Mouse (Mus musculus): Measurements from ENCODE around the gene Ctsa. TPM values are rescaled to one million over a fixed set of nuclear protein-coding genes. Genes with fewer than 3 reads are reported as not detected.
A peak's percentile ranks its signal among the peaks of the same experiment; 100 is the strongest.
"Not testable (repeated sequence)": the region's sequence is repeated elsewhere in the genome, so short reads cannot be mapped to it uniquely, and the experiment has no call there.

Ctsa gene
- polyA plus RNA-seq, 1 experiment from 2014 or later, result 109 TPM

DNA sequence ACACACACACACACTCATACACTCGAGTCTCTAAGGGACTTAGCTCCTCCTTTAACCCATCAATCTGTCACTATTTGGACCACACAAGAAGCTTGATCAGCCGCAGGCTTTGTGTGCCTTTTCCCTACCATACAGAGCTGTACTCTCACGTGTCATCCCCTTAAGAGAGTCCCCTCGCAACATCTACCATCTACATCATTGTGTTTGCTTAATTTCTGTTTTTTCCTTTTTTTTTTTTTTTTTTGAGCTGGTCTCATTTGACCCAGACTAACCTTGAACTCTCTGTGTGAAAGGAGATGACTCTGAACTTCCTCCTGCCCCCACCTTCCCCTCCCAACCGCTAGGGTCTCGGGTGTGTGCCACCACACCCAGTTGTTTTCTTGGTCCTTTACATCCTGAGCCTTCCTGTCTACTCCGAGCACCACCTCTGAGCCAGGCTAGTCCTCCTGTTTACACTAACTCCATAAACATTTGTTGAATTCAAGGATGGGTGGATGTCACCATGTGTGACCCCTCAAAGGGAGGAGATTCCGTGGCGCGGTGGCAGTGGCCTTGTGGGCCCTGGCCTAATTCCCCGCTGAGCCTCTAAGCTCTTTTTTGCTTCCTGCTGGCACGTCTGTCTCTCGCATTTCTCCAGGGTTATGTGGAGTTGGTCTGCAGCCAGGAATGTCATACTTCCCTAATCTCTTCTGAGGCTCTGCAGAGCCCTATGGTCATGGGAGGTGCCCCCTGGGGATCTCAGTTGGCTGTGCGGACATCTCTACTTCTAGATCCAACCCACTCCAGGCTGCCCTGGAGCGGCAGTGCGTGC lies 34.3 kb downstream of the Ctsa start:
- 46% methylated on average over 16 of the region's 16 CpGs for WGBS (ENCODE audit: insufficient replicate concordance)
- Histone ChIP-seq H3K4me3 (ENCODE audit: low read depth, low read length) (no peak overlapping the region), H3K27ac (ENCODE audit: low read depth) (0 out of 2 replicates have a peak overlapping the region, but pooled peaks have one; percentile 48), H3K36me3 (replicated peaks; ENCODE audit: insufficient read depth, low read length) (no peaks in the 10 kb centered on the region), H3K4me2 (ENCODE audit: low read depth, low read length) (no peak overlapping the region), H3K4me1 (ENCODE audit: insufficient read depth) (peaks cover 12% of the 10 kb centered on the region), H3K9me3 (ENCODE audit: low read length) (no peaks in the 10 kb centered on the region; the same call in 1 of the 2 replicates), H3K9ac (replicated peaks) (no peak overlapping the region), H3K27me3 (ENCODE audit: insufficient read depth, low read length) (no peaks in the 10 kb centered on the region)
- TF ChIP-seq EP300 (IDR thresholded peaks at IDR 0.05; ENCODE audit: low read depth), result no peak
- TF ChIP-seq CTCF (IDR thresholded peaks at IDR 0.05; ENCODE audit: low read depth), result no peak
- DNase-seq, result no peak
- peak; percentile 46 for ATAC-seq

- no peak overlapping the region for H3K4me3 ChIP-seq (ENCODE audit: low read depth, low read length)
- TF ChIP-seq EP300 (IDR thresholded peaks at IDR 0.05; ENCODE audit: low read depth) (no peak), CTCF (IDR thresholded peaks at IDR 0.05; ENCODE audit: low read depth) (peak; percentile 69)
- DNase-seq (no peak), ATAC-seq (no peak)
- no peaks in the 10 kb centered on the region for H3K36me3 ChIP-seq (replicated peaks; ENCODE audit: insufficient read depth, low read length)
- peaks cover 8% of the 10 kb centered on the region; the same call in 1 of the 2 replicates for H3K4me1 ChIP-seq (ENCODE audit: insufficient read depth)
- no peak overlapping the region for H3K9ac ChIP-seq (replicated peaks)
- WGBS (ENCODE audit: insufficient replicate concordance), result 96% methylated on average over 7 of the region's 7 CpGs
- H3K27me3 ChIP-seq (ENCODE audit: insufficient read depth, low read length), result no peaks in the 10 kb centered on the region
- no peaks in the 10 kb centered on the region; the same call in 1 of the 2 replicates for H3K9me3 ChIP-seq (ENCODE audit: low read length)
- 0 out of 2 replicates have a peak overlapping the region, but pooled peaks have one; percentile 48 for H3K27ac ChIP-seq (ENCODE audit: low read depth)
- no peak overlapping the region for H3K4me2 ChIP-seq (ENCODE audit: low read depth, low read length)
Measured at GRCm38 (mm10) chr2:164867566-164867965, 34.9 kb downstream of the Ctsa start.

DNA sequence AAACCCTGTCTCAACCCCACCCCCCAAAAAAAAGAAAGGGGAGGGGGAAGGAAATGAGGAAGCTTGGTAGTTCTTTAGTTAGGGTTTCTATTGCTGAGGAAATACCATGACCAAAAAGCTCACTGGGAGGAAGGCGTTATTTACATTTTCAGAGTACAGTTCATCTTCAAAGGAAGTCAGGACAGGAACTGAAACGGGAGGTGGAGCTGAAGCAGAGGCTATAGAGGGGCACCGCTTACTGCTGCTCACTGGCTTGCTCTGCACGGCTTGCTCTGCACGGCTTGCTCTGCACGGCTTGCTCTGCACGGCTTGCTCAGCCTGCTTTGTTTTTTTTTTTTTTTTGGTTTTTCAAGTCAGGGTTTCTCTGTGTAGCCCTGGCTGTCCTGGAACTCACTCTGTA lies 35.8 kb downstream of the Ctsa start:
- DNase-seq, result no peak
- 30% methylated on average over 7 of the region's 7 CpGs for WGBS (ENCODE audit: insufficient replicate concordance)
- H3K27ac ChIP-seq (ENCODE audit: low read depth), result 0 out of 2 replicates have a peak overlapping the region, but pooled peaks have one; percentile 34

GRCm38 (mm10) chr2:164871602-164872303 lies 39.1 kb downstream of the Ctsa start:
- peaks cover 5% of the 10 kb centered on the region; the same call in 1 of the 2 replicates for H3K4me1 ChIP-seq (ENCODE audit: insufficient read depth)
- no peak overlapping the region for H3K4me3 ChIP-seq (ENCODE audit: low read depth, low read length)
- H3K4me2 ChIP-seq (ENCODE audit: low read depth, low read length), result no peak overlapping the region
- H3K27me3 ChIP-seq (ENCODE audit: insufficient read depth, low read length), result no peaks in the 10 kb centered on the region
- no peaks in the 10 kb centered on the region for H3K36me3 ChIP-seq (replicated peaks; ENCODE audit: insufficient read depth, low read length)
- no peak for TF ChIP-seq EP300 (IDR thresholded peaks at IDR 0.05; ENCODE audit: low read depth)
- 0 out of 2 replicates have a peak, but pooled peaks have one; percentile 22 for TF ChIP-seq CTCF (IDR thresholded peaks at IDR 0.05; ENCODE audit: low read depth)
- 59% methylated on average over 6 of the region's 6 CpGs for WGBS (ENCODE audit: insufficient replicate concordance)
- DNase-seq, result no peak
- no peak for ATAC-seq
- no peak overlapping the region for H3K27ac ChIP-seq (ENCODE audit: low read depth)
- no peaks in the 10 kb centered on the region; the same call in 1 of the 2 replicates for H3K9me3 ChIP-seq (ENCODE audit: low read length)
- H3K9ac ChIP-seq (replicated peaks), result no peak overlapping the region

More for the DNA sequence above, 35.8 kb downstream of the Ctsa start:
- no peak for TF ChIP-seq EP300 (IDR thresholded peaks at IDR 0.05; ENCODE audit: low read depth)
- no peak for TF ChIP-seq CTCF (IDR thresholded peaks at IDR 0.05; ENCODE audit: low read depth)
- no peaks in the 10 kb centered on the region; the same call in 1 of the 2 replicates for H3K9me3 ChIP-seq (ENCODE audit: low read length)
- no peak overlapping the region for H3K9ac ChIP-seq (replicated peaks)
- no peak overlapping the region for H3K4me3 ChIP-seq (ENCODE audit: low read depth, low read length)
- H3K27me3 ChIP-seq (ENCODE audit: insufficient read depth, low read length), result no peaks in the 10 kb centered on the region
- no peaks in the 10 kb centered on the region for H3K36me3 ChIP-seq (replicated peaks; ENCODE audit: insufficient read depth, low read length)
- peaks cover 5% of the 10 kb centered on the region; the same call in 1 of the 2 replicates for H3K4me1 ChIP-seq (ENCODE audit: insufficient read depth)
- ATAC-seq, result peak; percentile 65
- no peak overlapping the region for H3K4me2 ChIP-seq (ENCODE audit: low read depth, low read length)

DNA sequence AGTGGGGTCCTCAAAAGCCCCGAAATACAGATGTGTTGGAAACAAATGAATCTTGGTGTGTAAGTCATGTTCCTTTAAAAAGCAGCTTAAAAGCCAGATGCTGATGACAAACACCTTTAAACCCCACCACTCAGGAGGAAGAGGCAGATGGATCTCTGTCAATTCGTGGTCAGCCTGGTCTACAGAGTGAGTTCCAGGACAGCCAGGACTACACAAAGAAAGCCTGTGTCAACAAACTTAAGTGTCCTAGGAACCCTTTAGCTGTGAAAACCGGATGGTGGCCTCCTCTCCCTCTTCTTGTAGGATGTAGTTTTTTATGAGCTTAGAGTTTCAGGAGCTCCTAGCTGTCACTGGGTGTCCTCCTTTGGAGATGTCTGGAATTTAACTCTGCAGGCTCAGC lies 40.9 kb downstream of the Ctsa start:
- H3K9me3 ChIP-seq (ENCODE audit: low read length), result no peaks in the 10 kb centered on the region
- 44% methylated on average over 3 of the region's 3 CpGs for WGBS (ENCODE audit: insufficient replicate concordance)
- H3K4me1 ChIP-seq (ENCODE audit: insufficient read depth), result peaks cover 10% of the 10 kb centered on the region
- TF ChIP-seq EP300 (IDR thresholded peaks at IDR 0.05; ENCODE audit: low read depth) (no peak), CTCF (IDR thresholded peaks at IDR 0.05; ENCODE audit: low read depth) (no peak)
- no peak for ATAC-seq
- no peaks in the 10 kb centered on the region for H3K27me3 ChIP-seq (ENCODE audit: insufficient read depth, low read length)
- H3K4me2 ChIP-seq (ENCODE audit: low read depth, low read length), result no peak overlapping the region
- no peaks in the 10 kb centered on the region for H3K36me3 ChIP-seq (replicated peaks; ENCODE audit: insufficient read depth, low read length)
- no peak overlapping the region for H3K27ac ChIP-seq (ENCODE audit: low read depth)
- no peak overlapping the region for H3K4me3 ChIP-seq (ENCODE audit: low read depth, low read length)
- H3K9ac ChIP-seq (replicated peaks), result no peak overlapping the region
- DNase-seq, result no peak

DNA sequence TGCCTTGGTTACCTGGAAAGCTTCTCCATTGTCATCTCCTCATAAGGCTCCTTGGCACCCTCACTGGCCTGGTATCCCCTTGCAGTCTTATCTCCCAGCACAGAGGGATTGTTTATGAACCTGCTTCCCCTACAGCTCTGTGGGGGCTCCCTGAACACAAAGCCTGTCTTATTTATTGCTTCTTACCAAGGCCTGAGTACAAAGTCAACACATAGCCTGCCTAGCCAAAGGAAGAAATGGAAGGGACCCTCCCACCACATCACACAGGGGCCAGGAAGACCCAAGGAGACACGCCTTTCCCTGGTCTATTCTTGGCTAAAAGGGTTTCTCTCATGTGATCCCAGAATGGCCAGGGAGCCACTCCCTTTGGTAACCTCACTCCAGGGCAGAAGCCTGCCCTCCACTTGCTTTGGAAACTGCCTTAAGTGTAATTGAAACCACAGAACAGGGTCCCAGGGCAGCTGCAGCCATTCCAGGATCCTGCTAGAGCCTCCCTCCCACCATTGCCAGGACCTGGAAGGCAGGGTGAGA lies 41.6 kb downstream of the Ctsa start:
- WGBS (ENCODE audit: insufficient replicate concordance), result 45% methylated on average over 1 of the region's 1 CpGs
- no peak for ATAC-seq
- H3K27ac ChIP-seq (ENCODE audit: low read depth), result no peak overlapping the region

GRCm38 (mm10) chr2:164875648-164876047 lies 43.0 kb downstream of the Ctsa start:
- WGBS (ENCODE audit: insufficient replicate concordance), result 52% methylated on average over 2 of the region's 2 CpGs
- not testable (repeated sequence) for H3K9ac ChIP-seq (replicated peaks); DNase-seq; H3K27me3 ChIP-seq (ENCODE audit: insufficient read depth, low read length); H3K4me2 ChIP-seq (ENCODE audit: low read depth, low read length); ATAC-seq; H3K4me1 ChIP-seq (ENCODE audit: insufficient read depth); H3K9me3 ChIP-seq (ENCODE audit: low read length); H3K4me3 ChIP-seq (ENCODE audit: low read depth, low read length); H3K27ac ChIP-seq (ENCODE audit: low read depth); H3K36me3 ChIP-seq (replicated peaks; ENCODE audit: insufficient read depth, low read length)

More for the DNA sequence above, 41.6 kb downstream of the Ctsa start:
- H3K27me3 ChIP-seq (ENCODE audit: insufficient read depth, low read length), result no peaks in the 10 kb centered on the region
- H3K36me3 ChIP-seq (replicated peaks; ENCODE audit: insufficient read depth, low read length), result no peaks in the 10 kb centered on the region
- no peak overlapping the region for H3K4me3 ChIP-seq (ENCODE audit: low read depth, low read length)
- H3K9me3 ChIP-seq (ENCODE audit: low read length), result no peaks in the 10 kb centered on the region
- DNase-seq, result no peak
- no peak for TF ChIP-seq EP300 (IDR thresholded peaks at IDR 0.05; ENCODE audit: low read depth)
- no peak for TF ChIP-seq CTCF (IDR thresholded peaks at IDR 0.05; ENCODE audit: low read depth)
- H3K9ac ChIP-seq (replicated peaks), result no peak overlapping the region
- H3K4me1 ChIP-seq (ENCODE audit: insufficient read depth), result peaks cover 8% of the 10 kb centered on the region
- H3K4me2 ChIP-seq (ENCODE audit: low read depth, low read length), result no peak overlapping the region

Measured in liver, postnatal 0 days (tissue).